Mouse (Mus musculus) embryo, embryonic 11.5 days (tissue): Measurements from ENCODE around the gene Ndufb6.
A peak's percentile ranks its signal among the peaks of the same experiment; 100 is the strongest.

ENCODE experiments used
- DNase-seq: peaks from one replicate; pipeline ENCODE4 v3.0.0-alpha.2; 2012; ENCODE audit warnings: low read depth, low spot score

Ndufb6 gene

GRCm38 (mm10) chr4:40254385-40255103, 24.7 kb downstream of the Ndufb6 start:
- no peak for DNase-seq

GRCm38 (mm10) chr4:40253766-40254165, 25.5 kb downstream of the Ndufb6 start:
- no peak for DNase-seq

GRCm38 (mm10) chr4:40250984-40251383, 28.2 kb downstream of the Ndufb6 start:
- DNase-seq: no peak

- no peak for DNase-seq
Measured at GRCm38 (mm10) chr4:40244035-40244434, 35.2 kb downstream of the Ndufb6 start.

GRCm38 (mm10) chr4:40243006-40243405, 36.2 kb downstream of the Ndufb6 start:
- no peak for DNase-seq

GRCm38 (mm10) chr4:40241928-40242327, 37.3 kb downstream of the Ndufb6 start:
- no peak for DNase-seq

- DNase-seq: peak; percentile 7
Measured at GRCm38 (mm10) chr4:40240272-40240744, 38.9 kb downstream of the Ndufb6 start.

GRCm38 (mm10) chr4:40239409-40240271, 39.6 kb downstream of the Ndufb6 start, which contains the start of gene Ddx58:
Gene Ddx58 (minus strand): TSS chr4:40239828.
- DNase-seq: peak; percentile 3

- DNase-seq: no peak
Measured at GRCm38 (mm10) chr4:40238483-40239408, 40.5 kb downstream of the Ndufb6 start.

GRCm38 (mm10) chr4:40236829-40237228, 42.4 kb downstream of the Ndufb6 start:
- no peak for DNase-seq

- DNase-seq: no peak
Measured at GRCm38 (mm10) chr4:40234256-40234655, 45.0 kb downstream of the Ndufb6 start.

GRCm38 (mm10) chr4:40233062-40233664, 46.1 kb downstream of the Ndufb6 start:
- no peak for DNase-seq

- no peak for DNase-seq
Measured at GRCm38 (mm10) chr4:40229723-40230122, 49.5 kb downstream of the Ndufb6 start.

GRCm38 (mm10) chr4:40227886-40228285, 51.3 kb downstream of the Ndufb6 start:
- DNase-seq: no peak

- DNase-seq: no peak
Measured at GRCm38 (mm10) chr4:40227131-40227530, 52.1 kb downstream of the Ndufb6 start.

- DNase-seq: no peak
Measured at GRCm38 (mm10) chr4:40226095-40226494, 53.1 kb downstream of the Ndufb6 start.

GRCm38 (mm10) chr4:40221876-40222585, 57.2 kb downstream of the Ndufb6 start:
- DNase-seq: no peak

GRCm38 (mm10) chr4:40221004-40221760, 58.0 kb downstream of the Ndufb6 start:
- DNase-seq: no peak
